Mouse (Mus musculus): Measurements from ENCODE around the gene Pid1. TPM values are rescaled to one million over a fixed set of nuclear protein-coding genes. Genes with fewer than 3 reads are reported as not detected.
"Not testable (repeated sequence)": the region's sequence is repeated elsewhere in the genome, so short reads cannot be mapped to it uniquely, and the experiment has no call there.

The Pid1 gene
- polyA plus RNA-seq, 1 experiment from 2014 or later, result 5.0 TPM

GRCm38 (mm10) chr1:84332797-84333196 lies 31.2 kb downstream of the Pid1 start:
- H3K36me3 ChIP-seq (ENCODE audit: control insufficient read depth, insufficient read depth, low read length); ATAC-seq (replicated peaks; ENCODE audit: insufficient number of reproducible peaks, low FRiP score, low TSS enrichment): not testable (repeated sequence)

GRCm38 (mm10) chr1:84331861-84332260 lies 32.1 kb downstream of the Pid1 start:
- not testable (repeated sequence) for H3K9me3 ChIP-seq (replicated peaks; ENCODE audit: control insufficient read depth, low read length); H3K36me3 ChIP-seq (ENCODE audit: control insufficient read depth, insufficient read depth, low read length); H3K4me2 ChIP-seq; H3K4me1 ChIP-seq (ENCODE audit: control insufficient read depth, insufficient read depth, low read length); H3K9ac ChIP-seq (ENCODE audit: low read depth, low read length); H3K27ac ChIP-seq (ENCODE audit: low read depth, low read length); H3K27me3 ChIP-seq (ENCODE audit: control insufficient read depth, insufficient read depth, low read length); H3K4me3 ChIP-seq (ENCODE audit: low read depth, low read length); ATAC-seq (replicated peaks; ENCODE audit: insufficient number of reproducible peaks, low FRiP score, low TSS enrichment)
- 73% methylated on average over 12 of the region's 12 CpGs for WGBS (ENCODE audit: insufficient replicate concordance)

More at GRCm38 (mm10) chr1:84332797-84333196, 31.2 kb downstream of the Pid1 start:
- not testable (repeated sequence) for H3K27ac ChIP-seq (ENCODE audit: low read depth, low read length); H3K4me2 ChIP-seq; H3K27me3 ChIP-seq (ENCODE audit: control insufficient read depth, insufficient read depth, low read length); H3K9ac ChIP-seq (ENCODE audit: low read depth, low read length); H3K4me1 ChIP-seq (ENCODE audit: control insufficient read depth, insufficient read depth, low read length); H3K4me3 ChIP-seq (ENCODE audit: low read depth, low read length); H3K9me3 ChIP-seq (replicated peaks; ENCODE audit: control insufficient read depth, low read length)
- 32% methylated on average over 3 of the region's 3 CpGs for WGBS (ENCODE audit: insufficient replicate concordance)

GRCm38 (mm10) chr1:84325309-84325708 lies 38.7 kb downstream of the Pid1 start:
- H3K9me3 ChIP-seq (replicated peaks; ENCODE audit: control insufficient read depth, low read length), result no peaks in the 10 kb centered on the region
- no peak overlapping the region for H3K9ac ChIP-seq (ENCODE audit: low read depth, low read length)
- no peak overlapping the region for H3K4me2 ChIP-seq
- no peaks in the 10 kb centered on the region for H3K27me3 ChIP-seq (ENCODE audit: control insufficient read depth, insufficient read depth, low read length)
- H3K27ac ChIP-seq (ENCODE audit: low read depth, low read length), result no peak overlapping the region
- no peaks in the 10 kb centered on the region for H3K36me3 ChIP-seq (ENCODE audit: control insufficient read depth, insufficient read depth, low read length)
- 45% methylated on average over 3 of the region's 3 CpGs for WGBS (ENCODE audit: insufficient replicate concordance)
- no peaks in the 10 kb centered on the region for H3K4me1 ChIP-seq (ENCODE audit: control insufficient read depth, insufficient read depth, low read length)
- ATAC-seq (replicated peaks; ENCODE audit: insufficient number of reproducible peaks, low FRiP score, low TSS enrichment), result no peak
- H3K4me3 ChIP-seq (ENCODE audit: low read depth, low read length), result no peak overlapping the region

GRCm38 (mm10) chr1:84321327-84321726 lies 42.7 kb downstream of the Pid1 start:
- 76% methylated on average over 4 of the region's 4 CpGs for WGBS (ENCODE audit: insufficient replicate concordance)
- Histone ChIP-seq H3K9me3 (replicated peaks; ENCODE audit: control insufficient read depth, low read length) (no peaks in the 10 kb centered on the region), H3K4me2 (no peak overlapping the region), H3K36me3 (ENCODE audit: control insufficient read depth, insufficient read depth, low read length) (no peaks in the 10 kb centered on the region), H3K4me1 (ENCODE audit: control insufficient read depth, insufficient read depth, low read length) (no peaks in the 10 kb centered on the region), H3K27me3 (ENCODE audit: control insufficient read depth, insufficient read depth, low read length) (no peaks in the 10 kb centered on the region), H3K9ac (ENCODE audit: low read depth, low read length) (no peak overlapping the region), H3K27ac (ENCODE audit: low read depth, low read length) (no peak overlapping the region), H3K4me3 (ENCODE audit: low read depth, low read length) (no peak overlapping the region)
- no peak for ATAC-seq (replicated peaks; ENCODE audit: insufficient number of reproducible peaks, low FRiP score, low TSS enrichment)

GRCm38 (mm10) chr1:84318569-84318968 lies 45.4 kb downstream of the Pid1 start:
- no peak for ATAC-seq (replicated peaks; ENCODE audit: insufficient number of reproducible peaks, low FRiP score, low TSS enrichment)
- Histone ChIP-seq H3K27me3 (ENCODE audit: control insufficient read depth, insufficient read depth, low read length) (no peaks in the 10 kb centered on the region), H3K9ac (ENCODE audit: low read depth, low read length) (no peak overlapping the region), H3K4me2 (no peak overlapping the region), H3K9me3 (replicated peaks; ENCODE audit: control insufficient read depth, low read length) (no peaks in the 10 kb centered on the region), H3K36me3 (ENCODE audit: control insufficient read depth, insufficient read depth, low read length) (no peaks in the 10 kb centered on the region), H3K4me1 (ENCODE audit: control insufficient read depth, insufficient read depth, low read length) (no peaks in the 10 kb centered on the region), H3K4me3 (ENCODE audit: low read depth, low read length) (no peak overlapping the region), H3K27ac (ENCODE audit: low read depth, low read length) (no peak overlapping the region)
- WGBS (ENCODE audit: insufficient replicate concordance), result 58% methylated on average over 1 of the region's 1 CpGs

GRCm38 (mm10) chr1:84317827-84318226 lies 46.2 kb downstream of the Pid1 start:
- Histone ChIP-seq H3K4me3 (ENCODE audit: low read depth, low read length) (no peak overlapping the region), H3K27me3 (ENCODE audit: control insufficient read depth, insufficient read depth, low read length) (no peaks in the 10 kb centered on the region), H3K36me3 (ENCODE audit: control insufficient read depth, insufficient read depth, low read length) (no peaks in the 10 kb centered on the region), H3K4me1 (ENCODE audit: control insufficient read depth, insufficient read depth, low read length) (no peaks in the 10 kb centered on the region), H3K9ac (ENCODE audit: low read depth, low read length) (no peak overlapping the region), H3K27ac (ENCODE audit: low read depth, low read length) (no peak overlapping the region), H3K4me2 (no peak overlapping the region), H3K9me3 (replicated peaks; ENCODE audit: control insufficient read depth, low read length) (no peaks in the 10 kb centered on the region)
- ATAC-seq (replicated peaks; ENCODE audit: insufficient number of reproducible peaks, low FRiP score, low TSS enrichment), result no peak
- WGBS (ENCODE audit: insufficient replicate concordance), result 78% methylated on average over 1 of the region's 1 CpGs

- Histone ChIP-seq H3K27ac (ENCODE audit: low read depth, low read length) (no peak overlapping the region), H3K36me3 (ENCODE audit: control insufficient read depth, insufficient read depth, low read length) (no peaks in the 10 kb centered on the region), H3K9me3 (replicated peaks; ENCODE audit: control insufficient read depth, low read length) (no peaks in the 10 kb centered on the region), H3K4me1 (ENCODE audit: control insufficient read depth, insufficient read depth, low read length) (no peaks in the 10 kb centered on the region), H3K4me2 (no peak overlapping the region), H3K9ac (ENCODE audit: low read depth, low read length) (no peak overlapping the region), H3K4me3 (ENCODE audit: low read depth, low read length) (no peak overlapping the region), H3K27me3 (ENCODE audit: control insufficient read depth, insufficient read depth, low read length) (no peaks in the 10 kb centered on the region)
- WGBS (ENCODE audit: insufficient replicate concordance), result 72% methylated on average over 2 of the region's 2 CpGs
- no peak for ATAC-seq (replicated peaks; ENCODE audit: insufficient number of reproducible peaks, low FRiP score, low TSS enrichment)
Measured at GRCm38 (mm10) chr1:84309966-84310460, 54.0 kb downstream of the Pid1 start.

- H3K36me3 ChIP-seq (ENCODE audit: control insufficient read depth, insufficient read depth, low read length), result no peaks in the 10 kb centered on the region
- H3K9ac ChIP-seq (ENCODE audit: low read depth, low read length), result no peak overlapping the region
- no peak overlapping the region for H3K4me3 ChIP-seq (ENCODE audit: low read depth, low read length)
- no peak overlapping the region for H3K4me2 ChIP-seq
- ATAC-seq (replicated peaks; ENCODE audit: insufficient number of reproducible peaks, low FRiP score, low TSS enrichment), result no peak
- H3K27ac ChIP-seq (ENCODE audit: low read depth, low read length), result no peak overlapping the region
- H3K27me3 ChIP-seq (ENCODE audit: control insufficient read depth, insufficient read depth, low read length), result no peaks in the 10 kb centered on the region
- no peaks in the 10 kb centered on the region for H3K9me3 ChIP-seq (replicated peaks; ENCODE audit: control insufficient read depth, low read length)
- no peaks in the 10 kb centered on the region for H3K4me1 ChIP-seq (ENCODE audit: control insufficient read depth, insufficient read depth, low read length)
- WGBS (ENCODE audit: insufficient replicate concordance), result 76% methylated on average over 16 of the region's 16 CpGs
Measured at GRCm38 (mm10) chr1:84305713-84306421, 58.1 kb downstream of the Pid1 start.

GRCm38 (mm10) chr1:84302788-84303187 lies 61.2 kb downstream of the Pid1 start:
- 78% methylated on average over 3 of the region's 3 CpGs for WGBS (ENCODE audit: insufficient replicate concordance)

More at GRCm38 (mm10) chr1:84302788-84303187, 61.2 kb downstream of the Pid1 start:
- Histone ChIP-seq H3K36me3 (ENCODE audit: control insufficient read depth, insufficient read depth, low read length) (no peaks in the 10 kb centered on the region), H3K4me2 (no peak overlapping the region), H3K27me3 (ENCODE audit: control insufficient read depth, insufficient read depth, low read length) (no peaks in the 10 kb centered on the region), H3K4me3 (ENCODE audit: low read depth, low read length) (no peak overlapping the region), H3K4me1 (ENCODE audit: control insufficient read depth, insufficient read depth, low read length) (no peaks in the 10 kb centered on the region), H3K9ac (ENCODE audit: low read depth, low read length) (no peak overlapping the region), H3K27ac (ENCODE audit: low read depth, low read length) (no peak overlapping the region), H3K9me3 (replicated peaks; ENCODE audit: control insufficient read depth, low read length) (no peaks in the 10 kb centered on the region)
- ATAC-seq (replicated peaks; ENCODE audit: insufficient number of reproducible peaks, low FRiP score, low TSS enrichment), result no peak

All from heart, embryonic 11.5 days (tissue).